Mouse (Mus musculus): ENCODE measurements at regions not wholly inside any gene's neighbourhood (a gene's known extent, or its start where the extent isn't known, plus 50 kb on each side); places are given as distances from the start of the nearest gene placed in this dataset.

GRCm38 (mm10) chr12:28323659-28324058 lies 228.5 kb downstream of the Dcdc2c start:
- WGBS (ENCODE audit: insufficient replicate concordance): 47% methylated on average over 2 of the region's 2 CpGs
- DNase-seq: no peak

GRCm38 (mm10) chr12:28309226-28309625 lies 243.0 kb downstream of the Dcdc2c start:
- Histone ChIP-seq H3K9me3 (replicated peaks) (no peaks in the 10 kb centered on the region), H3K36me3 (no peaks in the 10 kb centered on the region), H3K4me2 (no peak overlapping the region), H3K27me3 (no peaks in the 10 kb centered on the region), H3K4me3 (replicated peaks) (no peak overlapping the region), H3K27ac (no peak overlapping the region), H3K4me1 (replicated peaks) (no peaks in the 10 kb centered on the region), H3K9ac (no peak overlapping the region)
- no peak for ATAC-seq (ENCODE audit: low read depth)
- 53% methylated on average over 5 of the region's 5 CpGs for WGBS (ENCODE audit: insufficient replicate concordance)
- no peak for DNase-seq

More at GRCm38 (mm10) chr12:28323659-28324058, 228.5 kb downstream of the Dcdc2c start:
- H3K27me3 ChIP-seq: no peaks in the 10 kb centered on the region
- no peak for ATAC-seq (ENCODE audit: low read depth)
- no peaks in the 10 kb centered on the region for H3K36me3 ChIP-seq
- no peak overlapping the region for H3K27ac ChIP-seq
- H3K9ac ChIP-seq: no peak overlapping the region
- no peaks in the 10 kb centered on the region for H3K4me1 ChIP-seq (replicated peaks)
- no peak overlapping the region for H3K4me3 ChIP-seq (replicated peaks)
- H3K4me2 ChIP-seq: no peak overlapping the region
- H3K9me3 ChIP-seq (replicated peaks): no peaks in the 10 kb centered on the region

DNA sequence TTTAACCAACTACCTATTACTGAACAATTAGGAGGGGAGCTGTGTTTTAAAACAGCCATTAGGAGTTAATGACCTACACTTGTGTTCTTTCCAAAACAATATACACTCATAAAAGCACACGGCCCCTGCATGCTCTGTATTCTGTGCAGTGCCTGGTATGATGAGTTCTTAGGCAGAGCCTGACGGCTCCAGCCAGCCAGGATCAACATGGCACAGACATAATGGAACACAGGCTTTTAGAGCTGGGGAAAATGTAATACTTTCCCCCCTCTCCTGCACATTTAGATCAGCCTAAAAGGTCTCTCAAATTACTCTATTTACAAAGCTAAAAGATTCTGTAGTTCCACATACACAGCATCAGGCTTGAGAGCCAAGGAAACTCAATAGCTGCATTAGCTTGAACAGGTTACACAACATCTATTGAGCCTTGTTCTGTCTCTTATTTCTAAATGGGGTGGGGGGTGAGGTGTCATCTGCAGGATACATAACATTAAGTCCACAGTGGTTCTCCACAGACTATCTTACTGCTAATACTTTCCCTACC lies 250.1 kb downstream of the Dcdc2c start:
- DNase-seq: no peak
- H3K9ac ChIP-seq: no peak overlapping the region
- no peak overlapping the region for H3K4me3 ChIP-seq (replicated peaks)
- H3K36me3 ChIP-seq: no peaks in the 10 kb centered on the region
- H3K4me1 ChIP-seq (replicated peaks): no peaks in the 10 kb centered on the region
- H3K27ac ChIP-seq: no peak overlapping the region
- no peaks in the 10 kb centered on the region for H3K9me3 ChIP-seq (replicated peaks)
- H3K4me2 ChIP-seq: no peak overlapping the region
- WGBS (ENCODE audit: insufficient replicate concordance): 51% methylated on average over 2 of the region's 2 CpGs
- no peaks in the 10 kb centered on the region for H3K27me3 ChIP-seq
- no peak for ATAC-seq (ENCODE audit: low read depth)

DNA sequence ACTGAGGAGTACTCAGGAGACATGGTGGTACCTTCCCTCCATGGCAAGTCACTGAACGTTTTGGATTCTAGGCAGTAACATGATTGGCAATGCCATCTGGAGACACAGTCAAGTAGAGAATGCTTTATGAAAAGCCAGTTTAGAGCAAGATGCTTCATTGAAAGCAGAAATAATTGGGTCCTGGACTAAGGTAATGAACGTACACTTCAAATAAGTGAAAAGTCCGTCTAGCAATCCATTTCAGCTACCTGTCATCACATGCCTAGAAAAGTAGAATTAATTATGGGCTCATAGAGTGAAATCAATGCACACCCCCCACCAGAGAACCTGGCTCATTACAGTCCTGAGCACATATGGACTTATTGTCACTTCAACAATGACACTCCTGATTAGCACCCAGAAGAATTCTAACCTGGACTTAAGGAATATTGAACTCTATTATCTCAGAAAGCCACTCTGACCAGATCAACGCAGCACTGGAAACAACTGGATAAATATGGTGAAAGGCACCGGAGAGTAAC lies 263.8 kb downstream of the Dcdc2c start:
- no peaks in the 10 kb centered on the region for H3K36me3 ChIP-seq
- H3K4me3 ChIP-seq (replicated peaks): no peak overlapping the region
- DNase-seq (no peak), ATAC-seq (ENCODE audit: low read depth) (no peak)
- H3K27ac ChIP-seq: no peak overlapping the region
- H3K27me3 ChIP-seq: no peaks in the 10 kb centered on the region
- no peak overlapping the region for H3K4me2 ChIP-seq
- H3K9me3 ChIP-seq (replicated peaks): no peaks in the 10 kb centered on the region
- no peaks in the 10 kb centered on the region for H3K4me1 ChIP-seq (replicated peaks)
- H3K9ac ChIP-seq: no peak overlapping the region
- WGBS (ENCODE audit: insufficient replicate concordance): 63% methylated on average over 5 of the region's 5 CpGs

GRCm38 (mm10) chr12:28255524-28255923 lies 296.7 kb downstream of the Dcdc2c start:
- H3K27ac ChIP-seq: no peak overlapping the region
- no peak for ATAC-seq (ENCODE audit: low read depth)
- no peak overlapping the region for H3K4me3 ChIP-seq (replicated peaks)
- no peaks in the 10 kb centered on the region for H3K4me1 ChIP-seq (replicated peaks)
- 66% methylated on average over 3 of the region's 3 CpGs for WGBS (ENCODE audit: insufficient replicate concordance)
- H3K9ac ChIP-seq: no peak overlapping the region
- H3K4me2 ChIP-seq: no peak overlapping the region
- no peaks in the 10 kb centered on the region for H3K9me3 ChIP-seq (replicated peaks)
- H3K27me3 ChIP-seq: no peaks in the 10 kb centered on the region
- DNase-seq: no peak
- H3K36me3 ChIP-seq: no peaks in the 10 kb centered on the region

DNA sequence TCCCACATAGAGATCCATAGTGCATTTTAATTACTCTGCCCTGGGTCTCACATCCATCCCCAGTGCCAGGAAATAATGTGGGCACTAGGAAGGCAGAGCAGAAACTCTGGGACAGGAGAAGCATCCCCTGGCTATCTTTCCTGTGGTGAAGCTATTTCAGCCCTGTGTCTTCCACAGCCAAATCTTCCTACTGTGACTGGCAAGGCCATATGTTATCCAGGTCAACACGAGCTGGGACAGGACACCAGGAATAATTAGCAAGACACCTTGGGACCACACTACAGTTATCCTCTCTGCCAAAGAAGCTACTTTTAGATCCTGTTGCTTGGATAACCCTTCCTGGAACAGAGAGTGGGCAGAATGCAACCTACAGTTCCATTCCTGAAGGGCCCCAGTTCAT lies 301.7 kb downstream of the Dcdc2c start:
- no peaks in the 10 kb centered on the region for H3K9me3 ChIP-seq (replicated peaks)
- no peak overlapping the region for H3K27ac ChIP-seq
- H3K36me3 ChIP-seq: no peaks in the 10 kb centered on the region
- 33% methylated on average over 1 of the region's 1 CpGs for WGBS (ENCODE audit: insufficient replicate concordance)
- DNase-seq: no peak
- no peak overlapping the region for H3K9ac ChIP-seq
- no peak overlapping the region for H3K4me3 ChIP-seq (replicated peaks)
- ATAC-seq (ENCODE audit: low read depth): no peak
- H3K4me2 ChIP-seq: no peak overlapping the region
- H3K27me3 ChIP-seq: no peaks in the 10 kb centered on the region
- H3K4me1 ChIP-seq (replicated peaks): no peaks in the 10 kb centered on the region

- Histone ChIP-seq H3K27me3 (no peaks in the 10 kb centered on the region), H3K4me1 (replicated peaks) (no peaks in the 10 kb centered on the region), H3K9me3 (replicated peaks) (no peaks in the 10 kb centered on the region), H3K9ac (no peak overlapping the region), H3K36me3 (no peaks in the 10 kb centered on the region), H3K4me3 (replicated peaks) (no peak overlapping the region), H3K27ac (no peak overlapping the region), H3K4me2 (no peak overlapping the region)
- ATAC-seq (ENCODE audit: low read depth): no peak
- no peak for DNase-seq
- 37% methylated on average over 3 of the region's 3 CpGs for WGBS (ENCODE audit: insufficient replicate concordance)
Measured at GRCm38 (mm10) chr12:28248749-28249148, 303.4 kb downstream of the Dcdc2c start.

- Histone ChIP-seq H3K4me3 (replicated peaks) (no peak overlapping the region), H3K9me3 (replicated peaks) (no peaks in the 10 kb centered on the region), H3K9ac (no peak overlapping the region), H3K4me2 (no peak overlapping the region), H3K27me3 (no peaks in the 10 kb centered on the region), H3K27ac (no peak overlapping the region), H3K36me3 (no peaks in the 10 kb centered on the region), H3K4me1 (replicated peaks) (no peaks in the 10 kb centered on the region)
- DNase-seq (no peak), ATAC-seq (ENCODE audit: low read depth) (no peak)
- WGBS (ENCODE audit: insufficient replicate concordance): 69% methylated on average over 3 of the region's 3 CpGs
Measured at GRCm38 (mm10) chr12:28248287-28248686, 303.9 kb downstream of the Dcdc2c start.

DNA sequence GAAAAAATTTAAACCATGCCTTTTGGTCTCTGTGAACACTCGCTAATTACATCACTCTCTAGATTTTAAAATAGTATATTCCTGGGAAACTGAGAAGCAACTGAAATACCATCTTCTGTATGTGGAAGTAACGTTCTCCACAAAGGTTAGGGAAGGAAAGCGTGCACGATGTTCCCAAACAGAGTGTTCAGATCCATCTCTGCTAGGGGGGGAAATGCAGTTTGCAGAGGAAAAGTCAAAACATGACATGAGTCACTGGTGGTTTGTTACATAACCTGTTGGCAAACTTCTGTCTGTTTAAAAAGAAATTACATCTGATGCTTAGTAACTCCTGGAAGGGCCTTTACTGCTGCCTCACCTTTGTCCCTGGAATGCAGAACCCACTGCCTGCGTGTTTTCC lies 314.2 kb downstream of the Dcdc2c start:
- no peak overlapping the region for H3K9ac ChIP-seq
- no peaks in the 10 kb centered on the region for H3K36me3 ChIP-seq
- WGBS (ENCODE audit: insufficient replicate concordance): 57% methylated on average over 5 of the region's 5 CpGs
- ATAC-seq (ENCODE audit: low read depth) (no peak), DNase-seq (no peak)
- H3K9me3 ChIP-seq (replicated peaks): no peaks in the 10 kb centered on the region
- no peaks in the 10 kb centered on the region for H3K27me3 ChIP-seq
- H3K4me2 ChIP-seq: no peak overlapping the region
- no peak overlapping the region for H3K27ac ChIP-seq
- H3K4me3 ChIP-seq (replicated peaks): no peak overlapping the region
- no peaks in the 10 kb centered on the region for H3K4me1 ChIP-seq (replicated peaks)

GRCm38 (mm10) chr12:28237041-28237440 lies 315.2 kb downstream of the Dcdc2c start:
- Histone ChIP-seq H3K9me3 (replicated peaks) (no peaks in the 10 kb centered on the region), H3K4me1 (replicated peaks) (no peaks in the 10 kb centered on the region), H3K27ac (no peak overlapping the region), H3K27me3 (no peaks in the 10 kb centered on the region), H3K36me3 (no peaks in the 10 kb centered on the region), H3K4me3 (replicated peaks) (no peak overlapping the region), H3K4me2 (no peak overlapping the region), H3K9ac (no peak overlapping the region)
- WGBS (ENCODE audit: insufficient replicate concordance): 71% methylated on average over 4 of the region's 4 CpGs
- ATAC-seq (ENCODE audit: low read depth) (no peak), DNase-seq (no peak)

DNA sequence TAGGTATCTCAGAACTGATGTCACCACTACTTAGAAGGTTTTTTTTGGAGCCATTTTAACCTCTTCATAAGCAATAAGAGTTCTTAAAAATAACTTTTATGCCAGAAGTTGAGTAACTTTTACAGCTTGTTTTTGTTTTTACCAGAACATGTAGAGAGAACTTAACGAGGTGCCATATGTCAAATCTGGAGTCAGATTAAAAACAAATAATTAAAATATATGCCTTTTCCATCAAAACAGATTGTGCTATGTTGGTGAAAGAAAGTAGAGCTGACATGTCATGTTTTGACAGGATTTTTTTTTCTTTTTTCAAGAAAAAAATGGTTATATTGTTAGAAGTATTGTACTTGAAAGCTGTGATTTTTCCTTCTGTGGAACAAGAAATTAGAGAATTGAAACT lies 349.4 kb downstream of the Dcdc2c start:
- H3K27me3 ChIP-seq: no peaks in the 10 kb centered on the region
- H3K4me2 ChIP-seq: no peak overlapping the region
- H3K27ac ChIP-seq: no peak overlapping the region
- H3K4me1 ChIP-seq (replicated peaks): no peaks in the 10 kb centered on the region
- DNase-seq: no peak
- no peak overlapping the region for H3K9ac ChIP-seq
- H3K4me3 ChIP-seq (replicated peaks): no peak overlapping the region
- WGBS (ENCODE audit: insufficient replicate concordance): 43% methylated on average over 1 of the region's 1 CpGs
- H3K9me3 ChIP-seq (replicated peaks): no peaks in the 10 kb centered on the region
- ATAC-seq (ENCODE audit: low read depth): no peak
- H3K36me3 ChIP-seq: no peaks in the 10 kb centered on the region

DNA sequence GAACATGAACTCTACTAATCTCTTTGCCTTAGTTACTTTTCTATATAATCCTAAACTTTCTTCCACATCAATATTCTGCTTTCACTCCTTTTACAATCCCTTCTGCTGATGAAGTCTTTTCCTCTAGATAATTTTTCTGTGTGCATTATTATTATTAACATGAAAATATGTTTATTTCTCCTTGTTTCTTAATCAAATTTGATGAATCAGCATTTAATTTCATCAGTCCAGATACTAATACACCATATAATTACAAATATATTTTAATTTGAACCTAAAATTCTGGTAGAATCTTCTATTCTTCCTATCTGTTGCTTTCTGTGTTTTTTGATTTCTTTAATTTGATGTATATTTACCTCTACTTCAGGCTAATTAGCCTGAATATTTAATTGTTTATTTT lies 365.5 kb downstream of the Dcdc2c start:
- no peak for DNase-seq
- no peak overlapping the region for H3K9ac ChIP-seq
- no peaks in the 10 kb centered on the region for H3K4me1 ChIP-seq (replicated peaks)
- no peak overlapping the region for H3K27ac ChIP-seq
- no peak overlapping the region for H3K4me3 ChIP-seq (replicated peaks)
- no peaks in the 10 kb centered on the region for H3K36me3 ChIP-seq
- no peak for ATAC-seq (ENCODE audit: low read depth)
- no peaks in the 10 kb centered on the region for H3K27me3 ChIP-seq
- H3K4me2 ChIP-seq: no peak overlapping the region
- peaks cover 8% of the 10 kb centered on the region; the same call in 1 of the 2 replicates for H3K9me3 ChIP-seq (replicated peaks)
